Mouse (Mus musculus) kidney, postnatal 36 days (tissue): ENCODE data around the gene Rer1.

Source experiments
- DNase-seq, 2 experiments: peaks; one replicate each; pipeline ENCODE4 v3.0.0; 2021 to 2022; ENCODE audit warnings: mixed read lengths in 2 of 2

The Rer1 gene

DNA sequence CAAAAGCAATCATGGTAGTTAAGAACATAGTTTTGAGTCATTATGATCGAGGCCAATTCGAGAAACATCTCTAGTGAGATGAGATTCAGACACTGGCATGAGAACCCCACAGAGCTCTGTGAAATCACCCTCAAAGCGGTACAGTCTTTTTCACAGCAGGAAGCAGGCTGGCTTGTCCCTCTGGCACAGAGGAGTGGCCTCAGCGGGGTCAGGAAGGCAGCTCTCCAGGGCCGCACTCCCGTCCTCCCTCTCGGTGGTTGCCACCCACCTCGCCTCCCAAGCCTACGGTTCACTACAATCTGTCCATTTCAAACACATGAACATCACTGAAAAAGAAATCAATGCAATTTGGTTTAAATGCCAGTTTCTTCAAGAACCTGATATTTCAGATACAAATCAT is 11.8 kb downstream of the Rer1 start:
- DNase-seq, result no peak

DNA sequence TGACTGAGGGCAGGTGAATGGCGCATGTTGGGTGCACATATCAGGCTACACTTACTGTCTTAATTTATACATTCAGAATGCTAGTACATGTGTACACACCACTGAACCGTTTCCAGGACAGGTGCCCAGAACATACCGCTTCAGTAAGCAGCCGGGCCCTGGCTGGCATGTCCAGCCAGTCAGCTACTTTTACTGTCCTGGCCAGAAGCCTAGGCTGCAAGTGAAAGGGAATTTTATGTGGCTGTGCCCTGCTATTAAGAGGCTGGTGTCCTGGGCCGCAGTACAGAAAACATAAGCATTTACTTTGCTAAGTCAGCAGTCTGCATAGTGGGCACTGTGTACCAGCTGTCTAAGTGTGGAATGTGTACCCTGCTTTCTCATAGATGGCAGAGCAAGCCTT is 15.3 kb downstream of the Rer1 start:
- peak; percentile 81 to 88 for DNase-seq

DNA sequence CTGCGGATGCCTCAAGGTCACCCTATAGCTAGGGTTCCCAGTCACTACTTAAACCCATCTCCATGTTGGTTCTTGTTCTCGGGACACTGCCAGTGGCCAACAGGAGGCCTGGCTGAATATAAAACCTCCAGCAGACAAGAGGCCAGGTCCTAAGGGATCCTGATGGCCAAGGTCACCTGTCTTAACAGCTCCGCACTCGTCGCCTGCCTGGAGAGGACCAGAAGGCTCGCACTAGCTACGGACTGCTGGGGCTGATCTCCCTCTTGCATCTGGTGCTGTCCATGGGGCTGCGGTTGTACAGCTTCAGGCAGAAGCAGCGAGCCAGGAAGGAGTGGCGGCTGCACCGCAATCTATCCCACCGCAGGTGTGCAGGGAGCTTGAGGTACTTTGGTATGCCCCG is 16.0 kb downstream of the Rer1 start:
- DNase-seq, result no peak

DNA sequence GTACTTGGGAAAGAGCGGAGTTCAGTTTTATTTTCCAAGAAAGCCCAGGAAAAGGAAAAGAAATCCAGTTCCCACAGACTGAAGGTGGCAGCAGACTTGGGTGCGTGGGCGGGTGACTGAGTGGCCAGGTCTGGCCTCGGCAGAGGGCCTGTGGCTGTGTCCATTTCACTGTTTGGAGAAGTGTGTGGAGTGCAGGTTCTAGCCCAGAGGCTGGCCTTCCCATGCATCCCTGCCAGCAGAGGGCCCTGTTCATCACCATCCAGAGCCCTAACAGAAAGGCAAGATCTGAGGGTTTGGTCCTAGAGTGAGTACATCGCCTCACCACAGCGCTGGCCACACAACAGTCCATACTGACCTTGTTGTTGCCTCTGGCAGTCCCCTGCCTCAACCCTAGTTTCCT is 17.0 kb downstream of the Rer1 start:
- peak in 1 of 2 experiments; percentile 57 for DNase-seq

DNA sequence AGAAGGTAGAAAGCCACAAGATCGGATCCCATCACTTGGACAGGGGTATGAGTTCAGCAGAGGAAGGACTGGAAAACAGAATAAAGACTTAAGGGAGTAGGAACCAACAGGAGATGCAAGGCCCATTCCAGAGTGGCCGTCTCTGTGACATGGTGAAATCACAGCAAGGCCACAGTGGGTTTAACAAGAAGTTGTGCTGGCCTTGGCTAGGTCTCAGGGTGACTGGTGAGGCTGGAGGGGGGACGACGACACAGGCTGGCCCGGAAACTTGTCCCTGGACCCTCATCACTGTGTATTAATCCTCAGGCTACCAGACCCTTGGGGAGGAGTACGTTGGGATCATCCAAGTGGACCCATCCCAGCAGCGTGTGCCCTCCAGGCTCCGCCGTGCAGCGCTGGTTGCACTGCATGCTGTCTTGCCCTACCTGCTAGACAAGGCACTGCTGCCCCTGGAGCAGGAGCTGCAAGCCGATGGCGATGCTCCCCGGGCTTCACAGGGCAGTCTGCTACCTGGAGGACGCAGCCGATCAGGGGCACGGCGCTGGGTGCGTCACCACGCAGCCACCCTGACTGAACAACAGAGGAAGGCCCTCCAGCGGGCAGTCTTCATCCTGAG is 17.7 kb downstream of the Rer1 start:
- no peak for DNase-seq

DNA sequence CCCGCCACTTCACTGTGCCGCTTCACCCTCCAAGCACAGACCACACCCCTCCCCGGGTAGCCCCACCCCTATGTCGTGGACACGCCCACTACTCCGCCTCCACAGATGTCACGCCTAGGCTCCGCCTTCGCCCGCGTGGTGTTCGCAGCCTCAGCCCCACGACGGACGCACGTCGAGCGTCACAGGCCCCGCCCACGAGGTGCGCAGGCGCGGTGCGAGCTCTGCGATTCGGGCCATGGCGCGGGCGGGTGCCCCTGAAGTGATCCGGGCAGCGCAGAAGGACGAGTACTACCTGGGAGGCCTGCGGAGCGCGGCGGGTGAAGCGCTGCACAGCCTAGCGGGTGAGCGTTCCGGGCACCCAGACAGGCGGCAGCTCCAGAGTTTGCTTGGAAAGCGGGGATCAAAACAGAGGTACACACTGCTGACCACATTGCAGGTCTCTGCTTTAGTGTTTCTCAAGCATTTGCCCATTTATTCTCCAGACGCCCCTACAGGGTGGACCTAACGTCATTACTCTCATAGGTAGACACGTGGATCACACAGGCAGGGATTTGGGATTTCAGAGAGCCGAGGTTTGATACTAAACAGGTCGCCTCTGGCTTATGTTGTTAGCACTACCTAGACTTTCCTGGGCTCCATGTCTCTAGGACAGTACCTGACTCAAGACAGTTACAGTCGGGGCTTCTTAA is 19.2 kb downstream of the Rer1 start, which contains the start of gene Pex10:
TSS of gene Pex10 (plus strand) at position 183 of the 689 bp plus-strand sequence.
- DNase-seq, result peak; percentile 96 to 98

DNA sequence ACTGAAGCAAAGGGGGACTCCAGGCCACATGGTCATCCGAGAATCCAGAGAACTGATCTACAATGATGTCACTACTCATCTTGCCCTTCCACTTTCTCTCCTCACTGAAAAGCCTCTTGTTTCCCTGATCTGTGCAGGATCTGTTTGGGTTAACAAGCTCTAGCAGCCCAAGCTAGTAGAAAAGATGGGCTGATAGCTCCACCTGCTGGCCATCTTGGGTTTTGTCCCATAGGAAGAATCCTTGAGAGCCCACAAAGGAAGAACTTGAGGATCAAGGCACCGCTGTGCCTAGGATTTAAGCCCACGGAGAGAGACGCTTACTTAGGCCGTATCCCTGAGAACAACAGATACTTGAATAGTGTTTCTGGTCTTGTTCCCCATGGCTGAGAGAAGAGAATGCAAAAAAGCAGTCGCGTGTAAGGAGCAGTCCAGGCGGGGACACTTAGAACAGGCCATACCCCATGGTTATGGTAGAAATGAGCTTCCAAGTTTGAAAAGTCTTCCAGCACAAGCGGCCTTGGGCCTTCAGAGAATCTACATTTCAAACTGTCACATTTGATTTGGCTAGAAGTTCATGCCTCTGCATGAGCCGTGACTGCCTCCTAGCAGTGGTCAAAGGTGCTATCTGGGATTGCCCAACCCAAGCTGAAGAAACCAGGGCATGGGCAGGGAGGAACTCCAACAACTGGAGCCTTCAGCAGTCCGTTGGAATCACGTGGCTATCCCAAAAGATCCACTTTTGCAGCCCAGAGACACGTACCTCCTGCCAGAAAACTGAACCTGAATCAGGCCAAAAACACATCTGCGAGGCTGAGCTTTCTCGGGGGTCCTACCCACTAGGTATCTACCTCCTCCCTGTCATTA is 20.0 kb downstream of the Rer1 start:
- peak; percentile 90 to 92 for DNase-seq

DNA sequence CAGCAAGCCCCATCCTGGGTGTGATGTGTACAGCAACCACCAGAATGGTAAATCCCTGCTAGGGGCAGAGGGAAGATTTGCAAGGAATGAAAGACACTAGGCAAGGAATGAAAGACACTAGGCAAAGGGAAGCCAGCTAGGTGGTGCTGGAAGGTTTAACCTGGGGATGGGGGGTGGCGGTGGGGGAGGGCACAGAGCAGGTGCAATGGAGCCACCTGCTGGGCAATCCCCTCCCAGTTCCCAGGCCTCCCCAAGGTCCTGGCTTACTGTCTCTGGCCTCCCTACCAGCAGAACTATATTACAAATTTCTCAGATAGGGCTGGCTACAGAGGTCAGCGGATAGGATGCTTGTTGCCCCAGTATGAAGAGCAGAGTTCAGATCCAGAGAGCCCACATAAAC is 21.7 kb downstream of the Rer1 start:
- peak in 1 of 2 experiments; percentile 43 for DNase-seq

DNA sequence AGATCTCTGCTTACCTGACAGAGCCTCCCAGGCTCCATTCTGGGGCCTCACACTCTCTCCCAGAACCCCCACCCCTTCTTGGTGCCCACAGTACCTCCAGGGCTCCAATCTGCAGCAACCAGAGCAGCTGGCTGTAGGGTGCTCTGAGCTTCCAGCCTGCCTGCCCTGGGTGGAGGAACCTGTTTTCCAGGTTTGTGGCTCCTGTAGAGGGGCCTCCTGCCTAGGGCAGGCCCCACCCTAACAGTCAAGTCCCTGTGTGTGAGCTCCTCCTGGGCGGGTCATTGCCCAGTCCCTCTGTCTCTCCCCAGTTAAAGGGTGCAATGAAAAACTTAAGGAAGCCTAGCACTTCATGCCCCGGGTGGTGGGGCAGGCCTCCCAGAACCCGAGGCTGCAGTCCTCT is 22.3 kb downstream of the Rer1 start:
- no peak for DNase-seq

DNA sequence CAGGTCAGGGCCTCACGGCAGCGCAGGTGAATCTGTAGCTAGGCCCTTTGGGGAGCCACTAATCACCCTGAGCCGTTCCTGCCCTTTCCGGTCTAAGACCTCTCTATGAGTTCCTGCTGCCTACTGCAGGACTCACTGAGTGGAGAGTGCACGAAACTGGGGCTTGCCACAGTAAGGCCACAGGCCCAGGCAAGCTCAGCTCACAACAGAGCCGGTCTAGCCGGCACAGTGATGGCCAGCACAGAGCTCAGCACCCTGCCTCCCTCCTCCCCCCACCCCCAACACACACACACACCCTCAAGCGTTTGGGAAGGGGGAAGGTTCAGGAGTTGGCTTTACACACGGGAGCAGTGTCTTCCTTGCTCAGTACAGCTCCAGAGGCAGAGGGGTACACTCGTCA is 27.9 kb downstream of the Rer1 start:
- DNase-seq, result no peak

DNA sequence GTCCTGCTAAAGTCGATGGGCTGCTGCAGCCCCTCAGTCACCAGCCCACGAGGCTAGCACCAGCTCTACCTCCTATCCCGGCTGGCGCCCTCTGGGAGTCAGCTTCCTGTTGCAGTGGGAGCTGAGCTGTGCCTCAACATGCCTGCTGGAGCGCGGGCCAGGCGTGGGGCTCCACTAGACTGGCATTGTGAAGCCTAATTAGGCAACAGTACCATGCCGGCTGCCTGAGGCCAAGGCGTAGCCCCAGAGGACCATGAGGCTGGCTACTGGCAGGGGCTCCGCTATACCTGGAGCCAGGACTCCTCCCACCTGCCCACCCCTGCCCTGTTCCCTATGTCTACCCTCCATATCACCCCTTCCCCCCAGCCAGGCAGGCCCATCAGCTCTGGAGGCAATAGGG is 29.5 kb downstream of the Rer1 start, which contains the start of gene Plch2:
TSS of gene Plch2 (minus strand) at position 61 of the 400 bp plus-strand sequence.
- no peak for DNase-seq

DNA sequence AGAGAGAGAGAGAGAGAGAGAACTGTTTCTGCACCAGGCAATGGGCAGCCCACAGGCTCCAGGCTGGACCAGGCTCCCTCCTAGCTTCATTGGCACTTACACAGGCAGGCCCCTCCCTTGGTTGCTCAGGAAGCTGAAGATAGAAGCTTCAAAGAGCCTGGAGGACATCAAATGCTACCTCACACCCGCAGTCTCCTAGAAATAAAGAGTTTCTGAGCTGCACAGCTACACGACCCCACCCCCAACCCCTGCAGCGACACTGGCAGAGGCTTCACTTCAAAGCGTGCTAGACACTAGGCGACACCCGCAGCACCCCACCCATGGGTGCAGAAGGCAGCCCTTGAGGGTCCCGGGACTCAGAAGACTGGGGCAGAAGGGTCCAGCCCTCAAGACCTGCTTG is 36.1 kb downstream of the Rer1 start:
- no peak for DNase-seq

DNA sequence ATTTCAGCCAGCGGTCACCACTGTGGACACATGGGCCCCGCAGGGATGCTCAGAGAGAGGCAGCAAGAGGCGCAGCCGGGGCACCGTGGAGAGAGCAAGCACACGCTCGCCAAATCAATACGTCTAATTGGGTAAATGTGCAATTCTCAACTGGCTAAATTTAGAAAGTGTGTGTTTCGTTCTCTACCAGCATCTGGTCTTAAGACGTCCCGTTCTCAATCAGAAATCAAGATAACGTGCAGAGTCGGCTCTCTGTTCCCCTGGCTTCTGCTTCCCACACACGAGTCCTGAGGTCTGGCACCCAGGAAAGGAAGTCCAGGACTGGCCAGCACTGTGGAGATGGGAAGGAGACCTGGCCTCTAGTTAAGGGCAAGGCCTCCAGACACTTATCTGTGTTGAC is 39.5 kb downstream of the Rer1 start:
- DNase-seq, result no peak

DNA sequence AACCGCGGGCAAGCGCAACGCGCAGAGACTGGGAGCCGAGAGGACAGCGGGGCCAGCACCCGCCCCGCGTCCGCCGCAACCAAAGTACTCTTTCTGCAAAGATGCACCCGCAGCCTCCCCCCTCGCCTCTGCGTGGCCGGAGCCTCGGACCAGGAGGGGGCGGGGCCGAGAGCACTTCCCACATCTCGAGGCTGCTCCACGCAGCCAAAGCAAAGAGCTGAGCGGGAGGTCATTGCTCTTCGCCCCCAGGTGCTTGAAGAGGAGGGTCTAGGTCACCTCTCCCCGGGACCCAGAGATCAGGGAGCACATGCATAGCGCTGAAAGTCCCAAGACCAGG is 42.9 kb downstream of the Rer1 start:
- no peak for DNase-seq

DNA sequence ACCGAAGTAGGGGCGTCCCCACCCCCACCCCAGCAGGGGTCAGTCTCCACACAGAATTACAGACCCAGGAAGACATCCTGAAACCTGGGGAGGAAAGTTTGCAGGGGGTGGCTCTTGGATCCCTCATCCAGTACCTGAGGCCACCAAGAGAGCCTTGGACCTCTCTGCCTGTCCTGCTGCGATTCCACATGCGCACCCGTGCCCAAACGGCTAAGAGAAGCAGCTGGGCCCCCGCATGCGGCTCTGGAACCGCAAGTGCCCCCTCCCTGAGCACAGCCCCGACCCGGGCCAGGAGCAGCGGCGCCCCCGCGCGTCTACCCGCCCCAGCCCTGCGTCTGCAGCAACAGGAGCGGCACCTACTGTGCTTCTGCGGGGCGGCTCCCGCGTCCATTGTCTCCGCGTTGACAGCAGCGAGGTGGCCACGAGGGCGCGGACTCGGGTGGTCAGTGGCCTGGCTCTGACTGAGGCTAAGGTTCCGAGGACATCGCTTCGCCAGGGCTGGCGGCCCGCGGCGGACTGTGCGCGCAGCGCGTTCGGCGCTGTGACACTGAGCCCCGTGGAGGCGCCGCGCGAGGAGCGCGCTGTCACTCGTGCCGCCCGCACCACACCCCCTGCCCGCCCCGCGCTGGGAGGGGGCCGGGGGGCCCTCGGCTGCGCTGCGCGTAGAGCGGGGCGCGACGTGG is 43.4 kb downstream of the Rer1 start:
- DNase-seq, result no peak

DNA sequence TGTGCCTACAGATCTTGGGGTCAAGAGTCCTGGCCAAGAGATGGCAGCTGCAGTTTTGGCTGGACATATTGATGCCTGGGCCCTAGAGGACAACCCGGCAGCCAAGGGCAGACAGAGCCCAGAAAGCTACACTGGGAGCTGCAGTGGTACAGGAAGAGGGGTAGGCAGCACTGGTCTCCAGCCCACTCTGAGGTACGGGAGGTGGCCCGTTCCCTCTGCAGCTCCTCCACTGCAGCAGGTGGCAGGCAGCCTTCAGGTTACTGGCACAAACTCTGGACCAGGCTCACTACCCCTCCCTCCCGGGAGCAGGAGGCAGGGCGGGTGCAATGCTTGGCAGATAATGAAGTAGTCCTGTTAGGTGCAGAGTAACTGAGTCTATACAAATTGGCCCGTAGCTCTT is 45.5 kb downstream of the Rer1 start:
- DNase-seq, result no peak

DNA sequence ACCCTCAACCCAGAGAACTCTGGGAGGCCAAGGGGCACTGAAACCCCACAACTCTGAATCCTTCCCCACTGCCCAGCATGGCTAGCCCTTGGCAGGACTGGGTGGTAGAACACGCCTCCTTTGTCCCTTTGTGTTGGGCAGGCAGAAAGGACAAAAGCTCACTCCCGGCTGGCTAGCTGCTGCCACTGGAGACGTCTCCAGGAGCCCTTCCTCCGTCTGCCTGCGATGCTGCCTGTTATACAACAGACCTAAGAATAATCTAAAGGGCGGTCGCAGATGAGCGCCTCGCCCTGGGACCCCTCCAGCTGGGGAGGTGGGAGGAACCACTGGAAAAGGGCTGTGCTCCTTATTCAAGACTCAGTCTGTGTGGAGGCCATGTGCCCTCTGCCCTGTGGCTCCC is 46.0 kb downstream of the Rer1 start:
- DNase-seq, result no peak

DNA sequence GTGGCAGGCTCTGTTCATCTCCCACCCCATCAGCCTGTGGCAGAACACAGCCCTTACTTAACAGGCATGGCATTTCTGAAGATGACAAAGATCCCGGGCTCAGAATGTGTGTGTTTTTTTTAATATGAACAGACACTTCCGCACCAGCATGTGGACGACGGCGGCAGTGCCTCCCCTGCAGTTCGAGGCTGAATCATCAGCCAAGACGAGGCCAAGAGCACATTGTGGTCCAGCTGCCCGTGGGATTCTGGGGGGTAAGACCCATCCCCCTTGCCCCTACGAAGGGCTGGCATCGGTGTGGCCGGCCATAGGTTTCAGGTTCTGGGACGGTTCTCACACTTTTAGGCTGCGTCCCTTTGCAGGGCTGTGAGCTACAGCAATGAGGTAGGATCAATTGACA is 51.4 kb downstream of the Rer1 start:
- DNase-seq, result no peak

DNA sequence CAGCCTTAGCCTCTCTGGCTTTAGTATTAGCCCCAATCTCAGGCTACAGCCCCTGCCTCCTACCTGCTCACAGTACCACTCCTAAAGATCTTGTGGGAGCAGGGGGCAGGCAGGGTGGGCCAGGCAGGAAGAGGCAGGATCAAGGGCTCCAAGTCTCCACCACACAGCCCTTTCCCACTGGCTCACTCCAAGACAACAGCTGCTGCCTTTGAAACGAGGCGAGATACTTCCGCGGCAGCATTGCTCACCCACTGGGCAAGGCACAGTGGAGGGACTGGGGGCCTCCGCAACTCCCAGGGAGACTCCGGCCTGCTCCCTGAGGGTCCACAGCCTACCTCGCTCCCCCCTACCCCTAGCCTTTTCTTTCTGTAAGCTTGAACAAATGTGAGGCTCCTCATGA is 52.0 kb downstream of the Rer1 start:
- DNase-seq, result no peak

DNA sequence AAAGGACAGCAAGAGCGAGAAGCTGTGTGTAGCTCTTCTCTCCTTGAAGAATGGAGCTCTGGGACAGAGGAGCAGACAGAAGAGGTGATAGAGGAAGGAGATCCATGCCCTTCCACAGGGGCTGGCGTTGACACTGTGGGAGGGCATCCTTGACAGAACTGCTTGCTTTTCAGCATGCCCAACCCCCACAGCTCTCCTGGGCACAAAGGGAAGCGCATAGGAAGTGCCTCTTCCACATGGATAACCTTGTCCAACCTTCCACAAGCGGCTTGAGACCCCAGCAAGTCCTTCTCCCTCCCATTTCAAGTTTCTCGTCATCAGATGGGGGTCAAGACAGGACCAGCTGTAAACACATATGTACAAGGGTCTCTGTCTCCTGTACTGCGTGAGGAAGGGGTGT is 53.1 kb downstream of the Rer1 start:
- no peak for DNase-seq

DNA sequence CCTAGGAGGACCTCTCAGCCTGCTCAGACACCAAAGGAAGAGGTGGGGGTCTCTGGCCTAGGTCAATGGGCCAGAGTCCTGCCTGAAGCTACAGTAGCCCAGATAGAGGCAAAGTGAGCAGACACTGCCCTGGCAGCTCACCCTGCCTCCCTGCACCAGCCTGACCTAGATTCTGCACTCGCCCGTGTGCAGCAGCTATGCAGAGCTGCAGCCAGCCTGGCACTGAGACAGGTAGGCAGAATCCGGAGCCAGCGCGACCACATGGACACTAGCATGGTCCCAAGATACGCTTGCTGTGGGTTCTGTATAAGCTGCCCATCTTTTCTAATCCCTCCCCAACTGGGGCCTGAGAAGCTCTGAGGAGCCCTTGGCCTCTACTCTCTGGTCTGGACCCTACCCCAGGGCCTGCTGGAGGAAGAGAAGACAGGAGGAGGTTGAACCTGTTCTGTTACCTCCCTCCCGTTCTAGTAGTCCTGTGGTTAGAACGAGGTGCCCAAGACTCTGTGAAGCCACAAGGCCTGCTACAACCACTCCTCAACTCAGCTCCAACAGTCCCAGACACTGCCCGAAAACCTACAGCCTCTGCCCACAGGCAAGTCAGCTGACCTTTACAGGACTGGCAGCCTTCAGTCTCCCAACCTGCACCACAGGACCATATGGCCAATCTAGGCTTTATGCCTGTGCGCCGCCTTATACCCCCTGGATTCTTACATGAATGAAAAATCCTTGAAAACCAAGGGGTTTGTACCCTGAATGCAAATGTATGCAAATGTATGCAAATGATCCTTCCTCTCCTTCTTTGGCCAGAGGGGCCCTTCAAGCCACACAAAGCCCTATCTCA is 61.8 kb downstream of the Rer1 start:
- DNase-seq, result no peak
